Mouse (Mus musculus) testis, adult 2 months (tissue): Measurements from ENCODE around the gene Gm9887.

Experiments used
- CTCF ChIP-seq: fragments of 200-500 bp; IDR thresholded peaks from 2 replicates; pipeline ENCODE4 v1.5.1; 2012; ENCODE audit warnings: low read depth, mild to moderate bottlenecking, inconsistent platforms, low read length, moderate library complexity; ENCODE audit not compliant: control insufficient read depth, insufficient read depth, insufficient replicate concordance
- POLR2A ChIP-seq: fragments of 200-500 bp; IDR thresholded peaks from 2 replicates; pipeline ENCODE4 v1.6.1; 2012; ENCODE audit warnings: low read depth, mild to moderate bottlenecking, inconsistent platforms, low read length, moderate library complexity; ENCODE audit not compliant: control insufficient read depth

DNA sequence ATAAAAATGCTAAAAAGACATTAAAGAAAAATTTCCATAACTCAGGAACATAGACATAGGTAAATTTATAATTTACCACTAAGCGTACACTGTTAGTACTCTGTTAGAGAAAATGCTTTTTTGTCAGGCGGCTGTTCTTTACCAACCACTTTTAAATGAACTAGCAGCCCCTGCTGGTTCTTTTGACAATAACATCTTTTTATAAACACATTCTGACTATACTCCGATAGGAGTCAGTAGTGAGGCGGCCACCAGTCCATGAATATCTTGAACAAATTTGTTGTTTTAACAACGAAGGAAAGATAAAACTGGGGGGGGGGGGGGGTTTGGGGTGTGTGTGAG, 11.6 kb downstream of the Gm9887 start:
- no peak for TF ChIP-seq CTCF
- TF ChIP-seq POLR2A, result no peak
